Mouse (Mus musculus) thymus, postnatal 25 days (tissue): Measurements from ENCODE around the gene Slc39a3.

Experiments used
- DNase-seq: peaks from one replicate; pipeline ENCODE4 v3.0.0; 2022

Gene Slc39a3

GRCm38 (mm10) chr10:81041458-81042175 lies 4.4 kb upstream of the Slc39a3 start:
- peak; percentile 78 for DNase-seq

DNA sequence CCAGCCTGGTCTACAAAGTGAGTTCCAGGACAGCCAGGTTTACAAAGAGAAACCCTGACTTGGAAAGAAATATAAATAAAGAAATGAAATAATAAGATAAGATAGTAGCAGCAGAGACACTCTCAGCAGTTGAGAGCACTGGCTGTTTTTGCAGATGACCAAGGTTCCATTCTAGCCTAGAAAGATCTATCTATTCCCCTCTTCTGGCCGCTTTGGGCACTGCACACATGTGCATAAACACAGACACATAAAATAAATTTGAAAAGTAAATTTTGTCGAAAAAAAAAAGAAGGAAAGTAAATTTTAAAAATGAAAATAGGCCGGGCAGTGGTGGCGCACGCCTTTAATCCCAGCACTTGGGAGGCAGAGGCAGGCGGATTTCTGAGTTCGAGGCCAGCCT lies 975 bp downstream of the Slc39a3 start:
- no peak for DNase-seq

DNA sequence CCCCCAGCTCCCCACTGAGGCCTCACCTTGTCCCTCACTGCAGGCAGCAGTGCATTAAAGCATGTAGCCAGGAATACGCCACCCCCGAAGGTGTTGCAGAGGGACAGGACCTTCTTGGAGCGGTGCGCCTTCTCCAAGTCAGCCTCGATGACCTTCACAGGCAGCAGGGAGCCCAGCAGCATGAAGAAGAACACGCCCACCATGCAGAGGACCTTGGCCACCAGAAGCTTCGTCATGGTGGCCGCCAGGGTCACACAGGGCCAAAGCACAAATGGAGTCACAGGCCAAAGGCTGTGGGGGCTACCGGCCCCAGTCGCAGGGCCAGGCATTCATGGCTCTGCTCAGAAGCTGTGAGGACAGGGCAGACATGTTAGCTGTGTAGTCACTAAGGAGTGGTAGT lies 3.6 kb downstream of the Slc39a3 start:
- no peak for DNase-seq

- DNase-seq, result no peak
These were observed 8.2 kb downstream of the Slc39a3 start for GRCm38 (mm10) chr10:81029031-81029430.

DNA sequence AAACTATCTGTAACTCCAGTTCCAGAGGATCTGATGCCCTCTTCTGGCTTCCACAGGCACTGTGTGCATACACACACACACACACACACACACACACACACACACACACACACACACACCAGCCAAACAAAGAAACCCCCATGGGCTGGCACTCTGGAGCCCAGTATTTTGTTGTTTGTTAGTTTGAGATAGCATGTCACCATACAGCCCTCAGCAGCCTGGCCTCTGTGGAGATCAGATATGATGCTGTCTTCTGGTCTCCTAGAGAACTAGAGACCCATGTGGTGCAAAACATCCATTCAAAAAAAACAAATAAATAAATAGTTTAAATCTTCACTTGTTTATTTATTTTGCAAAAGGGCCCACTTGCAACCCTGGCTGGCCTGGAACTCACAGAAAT lies 9.0 kb downstream of the Slc39a3 start:
- DNase-seq, result no peak

DNA sequence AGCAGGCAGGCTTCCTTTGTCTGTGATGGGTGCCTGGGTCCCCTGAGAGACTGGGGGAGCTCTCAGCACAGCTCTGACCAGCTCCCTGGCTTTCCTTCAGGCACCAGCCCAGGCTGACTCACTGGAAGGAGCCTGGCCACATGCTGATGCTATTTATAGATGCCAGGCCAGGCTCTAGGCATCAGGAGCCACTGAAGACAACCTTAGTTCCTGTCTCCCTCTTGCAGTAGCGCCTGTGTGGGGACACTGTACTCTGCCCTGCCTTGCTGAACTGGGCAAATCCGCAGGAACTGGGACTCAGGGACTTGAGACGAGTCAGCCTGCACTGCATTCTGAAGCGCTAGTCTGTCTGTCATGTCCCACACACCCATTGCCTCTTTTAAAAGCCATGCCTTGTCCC lies 9.9 kb downstream of the Slc39a3 start:
- no peak for DNase-seq

DNA sequence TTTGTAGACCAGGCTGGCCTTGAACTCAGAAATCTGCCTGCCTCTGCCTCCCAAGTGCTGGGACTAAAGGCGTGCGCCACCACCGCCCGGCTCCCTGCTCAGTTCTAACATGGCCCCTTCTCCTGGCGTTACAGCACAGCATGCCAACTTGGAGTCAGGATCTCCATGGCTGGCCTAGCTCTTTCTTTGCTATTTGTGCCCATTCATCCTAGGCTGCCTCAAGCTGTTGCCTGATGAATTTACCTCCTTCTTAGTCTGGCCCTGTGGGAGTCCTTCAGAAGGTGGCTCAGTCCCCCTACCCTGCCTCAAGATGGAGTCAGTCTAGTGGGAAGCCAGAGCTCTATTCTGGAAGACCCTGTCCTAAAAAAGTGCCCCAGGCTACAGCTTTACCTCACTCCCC lies 10.4 kb downstream of the Slc39a3 start:
- DNase-seq, result no peak

DNA sequence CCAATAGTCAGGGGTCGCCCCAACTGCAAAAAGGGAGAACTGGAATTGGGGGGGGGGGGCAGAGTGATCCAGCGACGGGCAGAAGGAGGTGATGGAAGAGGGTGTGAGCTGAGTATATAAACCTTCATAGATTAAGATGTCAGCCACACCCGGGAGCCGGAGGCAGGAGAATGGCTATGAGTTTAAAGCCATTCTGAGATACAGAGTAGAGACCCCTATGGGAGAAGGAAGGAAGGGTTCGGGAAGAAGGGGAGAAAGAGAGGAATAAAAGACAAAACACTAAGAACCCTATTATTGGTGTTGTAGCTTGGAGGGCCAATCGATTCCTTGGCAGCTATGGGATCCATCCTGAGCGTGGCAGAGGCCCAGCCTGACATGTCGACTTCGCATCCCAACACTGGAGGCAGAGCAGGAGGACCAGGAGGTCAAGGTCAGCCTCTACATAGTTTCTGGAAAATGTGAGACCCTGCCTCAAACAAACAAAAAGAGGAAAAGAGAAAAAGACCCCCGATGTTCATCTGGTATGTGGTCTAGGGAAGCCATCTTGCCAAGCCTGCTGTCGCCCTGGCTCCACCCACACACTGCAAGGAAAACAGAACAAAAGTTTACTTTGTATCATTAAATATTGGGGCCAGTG lies 11.5 kb downstream of the Slc39a3 start, which contains the start of gene Diras1:
Diras1 (minus strand) TSS at position 24 of the 637 bp plus-strand sequence.
- DNase-seq, result no peak

- DNase-seq, result no peak
These were observed 12.1 kb downstream of the Slc39a3 start for GRCm38 (mm10) chr10:81025047-81025621.

- no peak for DNase-seq
These were observed 12.8 kb downstream of the Slc39a3 start for GRCm38 (mm10) chr10:81024346-81024937.

GRCm38 (mm10) chr10:81022744-81023143 lies 14.5 kb downstream of the Slc39a3 start:
- no peak for DNase-seq

DNA sequence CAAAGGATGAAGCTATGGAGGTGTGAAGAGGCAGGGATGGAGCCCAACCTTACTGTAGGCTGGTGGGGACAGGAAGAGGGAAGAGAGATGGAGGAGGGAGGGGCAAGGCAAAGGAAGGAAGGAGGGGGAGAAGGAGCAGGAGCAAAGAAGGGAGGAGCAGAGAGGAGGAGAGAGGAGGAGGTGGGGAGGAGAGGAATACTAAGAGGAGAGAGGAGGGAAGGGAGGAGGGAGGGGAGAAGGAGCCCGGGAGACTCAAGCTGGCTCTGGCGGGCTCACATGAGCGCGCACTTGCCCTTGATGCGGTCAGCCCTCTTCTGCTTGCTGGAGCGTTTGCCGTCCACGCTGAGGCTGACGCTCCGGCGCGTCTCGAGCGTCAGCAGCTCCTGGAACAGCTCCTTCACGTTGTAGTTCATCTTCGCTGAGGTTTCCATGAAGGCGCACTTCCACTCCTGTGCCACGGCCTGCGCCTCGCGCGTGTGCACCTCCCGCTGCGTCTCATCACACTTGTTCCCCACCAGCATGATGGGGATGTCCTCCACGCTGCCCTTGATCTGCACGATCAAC lies 15.6 kb downstream of the Slc39a3 start:
- no peak for DNase-seq

DNA sequence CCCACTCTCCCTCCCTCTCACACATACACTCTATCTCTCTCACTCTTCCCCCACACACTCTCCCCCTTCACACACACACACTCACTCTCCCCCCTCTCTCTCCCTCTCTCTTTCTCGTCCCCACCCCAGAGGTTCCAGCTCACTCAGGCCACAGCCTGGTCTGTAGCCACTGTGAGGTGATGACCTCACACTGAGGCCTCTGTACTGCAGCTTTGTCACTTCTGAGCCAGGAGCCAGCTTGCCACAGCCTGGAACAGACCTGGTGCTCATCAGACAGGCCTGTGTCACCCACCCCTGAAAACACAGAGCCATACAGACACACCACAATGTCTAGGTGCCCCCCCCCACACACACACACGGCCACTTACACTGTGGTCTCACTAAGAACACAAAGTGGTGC lies 17.0 kb downstream of the Slc39a3 start:
- DNase-seq, result no peak

DNA sequence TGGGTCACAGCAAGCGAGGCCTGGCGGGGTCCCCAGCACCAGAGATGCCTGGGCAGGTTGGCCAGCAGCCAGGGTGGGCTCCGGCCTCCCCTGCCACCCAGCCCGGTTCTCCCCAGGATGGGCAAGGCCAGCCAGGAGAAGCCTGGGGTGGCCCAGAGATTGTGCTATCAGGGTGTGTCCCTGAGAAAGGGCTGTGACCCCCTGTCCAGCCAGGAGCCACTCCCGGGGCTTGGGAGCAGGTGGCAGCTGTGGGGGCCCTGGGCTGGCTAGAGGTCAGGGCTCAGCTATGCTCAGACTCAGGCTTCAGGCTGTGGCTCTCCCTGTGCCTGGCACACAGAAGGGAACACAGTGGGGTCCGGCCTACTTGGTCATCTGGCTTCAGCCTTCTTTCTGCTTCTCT lies 17.5 kb downstream of the Slc39a3 start:
- no peak for DNase-seq

DNA sequence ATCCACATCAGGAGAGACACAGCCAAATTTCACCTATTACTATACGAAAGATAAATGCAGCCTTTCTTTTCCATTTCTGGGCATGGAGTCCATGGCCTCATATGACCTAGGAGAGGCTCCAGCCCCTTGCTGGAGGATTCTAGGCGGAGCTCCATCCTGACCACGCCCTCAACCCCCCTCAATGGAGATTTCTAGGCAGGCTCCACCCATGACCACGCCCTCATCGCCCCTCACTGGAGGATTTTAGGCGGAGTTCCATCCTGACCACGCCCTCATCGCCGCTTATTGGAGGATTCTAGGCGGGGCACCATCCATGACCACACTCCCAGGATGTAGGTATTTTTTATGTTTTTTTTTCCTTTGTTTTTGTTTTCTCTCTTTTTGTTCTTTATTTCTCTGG lies 18.9 kb downstream of the Slc39a3 start:
- no peak for DNase-seq

DNA sequence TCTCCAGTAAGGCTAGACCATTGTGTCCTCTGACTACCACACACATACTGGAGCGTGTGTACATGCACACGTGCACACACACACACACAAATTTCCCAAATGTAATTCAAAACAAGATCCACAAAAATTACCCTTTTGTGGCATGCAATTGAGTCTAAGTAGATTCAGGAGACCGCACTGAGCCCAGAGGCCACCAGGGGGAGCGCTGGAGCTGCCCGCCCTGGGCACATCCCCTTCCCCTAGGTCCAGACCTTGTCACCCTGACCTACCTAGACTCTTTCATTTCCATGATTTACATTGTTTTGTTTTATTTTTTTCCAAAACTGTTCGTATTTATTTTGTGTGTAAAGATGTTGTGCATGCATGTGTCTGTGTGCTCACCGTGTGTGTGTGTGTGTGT lies 20.6 kb downstream of the Slc39a3 start:
- peak; percentile 79 for DNase-seq

DNA sequence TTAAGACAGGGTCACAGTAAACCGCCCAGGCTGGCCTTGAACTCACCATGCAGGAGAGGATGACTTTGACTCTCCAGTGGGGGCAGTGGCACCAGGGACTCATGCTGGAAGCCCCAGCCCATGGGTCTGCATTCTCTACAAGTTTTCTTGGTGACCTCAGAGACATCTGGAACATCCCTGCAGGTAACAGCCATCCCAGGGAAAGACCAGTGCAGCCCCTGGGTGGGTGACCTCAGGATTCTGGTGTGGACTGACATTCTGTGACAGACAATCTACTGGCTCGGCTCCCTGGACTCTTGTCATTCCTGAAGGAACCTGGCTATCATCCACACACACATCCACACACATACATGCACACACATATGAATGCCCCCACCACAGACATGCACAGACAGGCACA lies 21.6 kb downstream of the Slc39a3 start:
- DNase-seq, result no peak

DNA sequence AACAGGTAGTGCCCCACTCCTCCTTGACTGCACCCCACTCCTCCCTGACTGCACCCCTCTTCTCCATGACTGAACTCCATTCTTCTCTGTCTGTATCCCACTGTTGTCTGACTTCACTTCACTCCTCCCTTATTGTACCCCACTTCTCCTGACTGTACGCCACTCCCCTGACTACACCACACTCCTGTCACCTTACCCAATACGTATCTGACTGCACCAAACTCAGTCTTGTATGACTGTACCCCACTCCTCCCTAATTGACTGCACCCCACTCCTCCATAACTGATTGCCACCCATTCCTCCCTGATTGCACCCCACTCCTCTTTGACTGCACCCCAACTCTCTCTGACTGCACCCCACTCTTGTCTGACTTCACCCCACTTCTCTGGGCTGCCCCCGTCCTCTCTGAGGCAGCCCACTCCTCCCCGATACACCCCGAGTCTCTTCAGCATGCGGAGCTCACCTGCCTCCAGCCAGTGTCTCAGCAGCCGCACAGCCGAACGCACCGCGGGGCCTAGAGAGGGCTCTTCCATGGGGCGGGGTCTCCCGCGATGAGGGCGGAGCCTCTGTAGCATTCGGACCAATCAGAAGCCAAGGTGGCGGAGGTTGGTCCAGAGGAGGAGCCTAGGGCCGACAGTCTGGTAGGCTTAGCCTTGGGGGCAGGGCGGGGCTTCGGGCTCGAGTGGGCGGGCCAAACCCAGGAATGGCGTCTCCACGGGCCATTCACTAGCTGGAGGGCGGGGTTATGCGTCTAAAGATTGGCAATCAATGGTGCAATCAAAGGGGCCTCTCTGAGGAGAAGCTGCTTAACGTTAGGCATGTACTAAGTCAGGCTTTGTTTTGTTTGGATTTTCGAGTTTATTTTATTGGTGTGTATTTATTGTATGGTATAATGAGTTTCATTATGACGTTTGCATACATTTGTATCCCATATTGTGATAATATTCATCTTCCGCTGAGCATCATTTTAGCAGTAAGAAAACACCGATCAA lies 22.5 kb downstream of the Slc39a3 start, which contains the start of gene Gng7:
Gng7 (minus strand) TSS at position 553 of the 992 bp plus-strand sequence.
- DNase-seq, result peak; percentile 86

DNA sequence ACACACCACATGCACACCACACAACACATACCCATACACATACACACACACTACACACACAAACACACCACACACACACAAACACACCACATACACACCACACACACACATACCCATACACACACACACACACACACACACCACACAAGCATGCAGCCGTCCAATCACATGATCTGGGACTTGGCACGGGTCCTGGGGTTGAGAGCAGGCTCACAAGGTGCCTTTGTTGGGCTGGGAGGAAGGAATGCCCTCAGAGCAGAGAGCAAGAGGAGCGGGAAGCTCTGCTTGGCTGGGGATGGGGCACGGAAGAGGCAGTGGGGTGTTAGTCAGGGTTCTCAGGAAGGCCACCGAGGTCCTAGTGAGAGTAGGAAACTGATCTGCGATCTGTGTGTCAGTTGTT lies 26.4 kb downstream of the Slc39a3 start:
- no peak for DNase-seq

GRCm38 (mm10) chr10:81007240-81007639 lies 30.0 kb downstream of the Slc39a3 start:
- DNase-seq, result no peak

- DNase-seq, result no peak
These were observed 31.1 kb downstream of the Slc39a3 start for GRCm38 (mm10) chr10:81006005-81006677.

DNA sequence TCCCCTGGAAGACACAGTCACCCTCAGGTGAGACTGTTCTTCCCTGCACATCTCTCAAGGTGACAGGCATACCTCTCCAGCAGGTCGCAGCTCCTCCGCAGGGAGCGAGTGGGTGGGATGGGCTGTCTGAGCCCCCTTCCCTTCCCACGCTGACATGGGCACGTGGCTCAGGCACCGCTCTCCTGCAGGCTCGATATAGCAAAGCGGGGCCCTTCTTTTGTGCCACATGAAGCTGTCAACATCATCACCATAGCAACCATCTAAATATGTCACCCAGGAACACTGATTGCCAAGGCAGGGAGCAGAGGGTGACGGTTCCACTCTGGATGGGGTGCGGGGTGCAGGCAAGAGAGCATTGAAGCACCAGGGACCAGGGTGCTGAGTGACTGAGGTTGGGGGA lies 36.1 kb downstream of the Slc39a3 start:
- DNase-seq, result no peak
